Comparison of ENCODE assay signal across 9 mouse cellular contexts in genomic region chr19:45223413-45224285, GRCm38 (mm10). TPM values are rescaled to one million over a fixed set of nuclear protein-coding genes. Genes with fewer than 3 reads are reported as not detected.
DNase-seq lines count a peak whose midpoint lies in the region; ATAC-seq and TF ChIP-seq lines count a peak whose summit lies in the region.
"Had no signal": no experiment of that assay in that cellular context is flagged by ENCODE, and none has a peak within 500 bp of the region (broad histone marks: within the 10 kb centered on the region; RNA-seq: fewer than 3 reads in every experiment).

No protein-coding gene starts in this region.

- no peaks in the 10 kb centered on the region for H3K36me3 ChIP-seq in lung, embryonic 14.5 days (ENCODE audit: insufficient read depth)
- no peaks in the 10 kb centered on the region for H3K36me3 ChIP-seq in hindbrain, embryonic 13.5 days

- no peaks in the 10 kb centered on the region for H3K4me1 ChIP-seq in lung, embryonic 14.5 days (ENCODE audit: insufficient read depth)
- H3K4me1 ChIP-seq in hindbrain, embryonic 13.5 days (replicated peaks), result peaks cover 56% of the 10 kb centered on the region

- no peak overlapping the region for H3K9ac ChIP-seq in lung, embryonic 14.5 days
- H3K9ac ChIP-seq in hindbrain, embryonic 13.5 days, result peak overlapping the region; percentile 24; the same call in 1 of the 2 replicates

- no peak for TF ChIP-seq CTCF in lung, embryonic 14.5 days (IDR thresholded peaks at IDR 0.05; ENCODE audit: low read depth)

- 2% methylated on average over 49 of the region's 49 CpGs for WGBS in lung, embryonic 14.5 days
- 2% methylated on average over 49 of the region's 49 CpGs for WGBS in hindbrain, embryonic 13.5 days

- peaks cover 75% of the 10 kb centered on the region for H3K27me3 ChIP-seq in lung, embryonic 14.5 days (ENCODE audit: insufficient read depth, low read length)
- peaks cover 91% of the 10 kb centered on the region for H3K27me3 ChIP-seq in hindbrain, embryonic 13.5 days

- H3K4me2 ChIP-seq in lung, embryonic 14.5 days, result no peak overlapping the region
- H3K4me2 ChIP-seq in hindbrain, embryonic 13.5 days, result peak overlapping the region; percentile 43

- H3K27ac ChIP-seq in lung, embryonic 14.5 days (ENCODE audit: low read depth), result no peak overlapping the region
- peak overlapping the region; percentile 69 for H3K27ac ChIP-seq in hindbrain, embryonic 13.5 days

- H3K4me3 ChIP-seq in lung, embryonic 14.5 days (ENCODE audit: low read depth, low read length), result peak overlapping the region; percentile 5; the same call in 1 of the 2 replicates
- H3K4me3 ChIP-seq in hindbrain, embryonic 13.5 days, result no peak overlapping the region; the same call in none of the 2 replicates

- DNase-seq in adrenal gland, adult 2 months, result peak; percentile 37
- no peak for DNase-seq in adrenal gland, adult 8-10 months
- DNase-seq in lung, embryonic 14.5 days, result peak; percentile 23
- no peak for DNase-seq in lung, postnatal 4 days
- peak; percentile 55 for DNase-seq in retina, embryonic 14.5 days (ENCODE audit: low spot score)
- no peak for DNase-seq in frontal cortex, postnatal 36 days (ENCODE audit: low spot score in 2 of 2)
- DNase-seq: adrenal gland, postnatal 10 days had no signal

- no peak for ATAC-seq in lung, embryonic 14.5 days (ENCODE audit: insufficient read depth)
- no peak for ATAC-seq in hindbrain, embryonic 13.5 days (ENCODE audit: low FRiP score)
- ATAC-seq in frontal cortex, adult (ENCODE audit: low TSS enrichment), result no peak

- no peaks in the 10 kb centered on the region for H3K9me3 ChIP-seq in lung, embryonic 14.5 days (ENCODE audit: low read depth, low read length)
- H3K9me3 ChIP-seq in hindbrain, embryonic 13.5 days, result no peaks in the 10 kb centered on the region

RNA-seq across cellular contexts. Expression of gene Lbx1, which starts 12.0 kb away (rescaled TPM):
- total RNA-seq in adrenal gland, adult 2 months (2021), result under 1 TPM in 1 of 2 experiments, not detected in 1; 0.17 TPM
- 0.21 TPM in 1 of 2 replicates, not detected in the other for polyA plus RNA-seq in adrenal gland, adult 2 months (2012; rRNA removed)
- total RNA-seq in adrenal gland, adult 8-10 months (2022), result not detected
- not detected in 2 replicates for polyA plus RNA-seq in lung, embryonic 14.5 days (2014; fragmentation: Nextera tagmentation; extraction: Ambion mirVana)
- 9.5 and 11.8 TPM in 2 replicates for polyA plus RNA-seq in hindbrain, embryonic 13.5 days (2015; fragmentation: Nextera tagmentation; extraction: Ambion mirVana)

Comparison
In these comparisons a context has a peak if more than half of its experiments do, and no peak if none do; other contexts are left out.
1. DNase-seq: peak in adrenal gland, adult 2 months (single experiment), lung, embryonic 14.5 days (single experiment) and retina, embryonic 14.5 days (single experiment); none in adrenal gland, adult 8-10 months (single experiment), lung, postnatal 4 days (0 of 2) and frontal cortex, postnatal 36 days (0 of 2).